Mouse (Mus musculus) adrenal gland, postnatal 36 days (tissue): ENCODE data around the gene Tgfbi. TPM values are rescaled to one million over a fixed set of nuclear protein-coding genes. Genes with fewer than 3 reads are reported as not detected.

Source experiments
- DNase-seq, 2 experiments: peaks; one replicate each; pipeline ENCODE4 v3.0.0; 2021; ENCODE audit warnings: mixed read lengths in 1 of 2
- long read RNA-seq, 2 experiments: library from polyadenylated mRNA; stranded (forward); transcript quantifications; one replicate each; pipeline ENCODE4 v2.0.0; 2021; ENCODE audit warnings: borderline sequencing depth in 2 of 2
- total RNA-seq, 2 experiments: library from RNA; stranded (reverse); gene quantifications; 2 replicates each; pipeline ENCODE4 v1.2.3; 2021

Tgfbi gene
- total RNA-seq: 10 to 100 TPM; 33.1 to 50.2 TPM
- long read RNA-seq, experiment 1, transcript Tgfbi-201 (17 exons, 2,714 nt): major isoform, 21 of 28 reads
- long read RNA-seq, experiment 1, partial matches to known transcripts: 6 of 28 reads
- long read RNA-seq, experiment 1, other reads (novel, unspliced or antisense): 1 of 28 reads
- long read RNA-seq, experiment 2, transcript Tgfbi-201 (17 exons, 2,714 nt): major isoform, 10 of 14 reads
- long read RNA-seq, experiment 2, partial matches to known transcripts: 1 of 14 reads
- long read RNA-seq, experiment 2, other reads (novel, unspliced or antisense): 3 of 14 reads

- DNase-seq: peak; percentile 70 to 81
These were observed at the start of gene Tgfbi for GRCm38 (mm10) chr13:56609103-56609856. TSS of gene Tgfbi (plus strand) at chr13:56609523.

DNA sequence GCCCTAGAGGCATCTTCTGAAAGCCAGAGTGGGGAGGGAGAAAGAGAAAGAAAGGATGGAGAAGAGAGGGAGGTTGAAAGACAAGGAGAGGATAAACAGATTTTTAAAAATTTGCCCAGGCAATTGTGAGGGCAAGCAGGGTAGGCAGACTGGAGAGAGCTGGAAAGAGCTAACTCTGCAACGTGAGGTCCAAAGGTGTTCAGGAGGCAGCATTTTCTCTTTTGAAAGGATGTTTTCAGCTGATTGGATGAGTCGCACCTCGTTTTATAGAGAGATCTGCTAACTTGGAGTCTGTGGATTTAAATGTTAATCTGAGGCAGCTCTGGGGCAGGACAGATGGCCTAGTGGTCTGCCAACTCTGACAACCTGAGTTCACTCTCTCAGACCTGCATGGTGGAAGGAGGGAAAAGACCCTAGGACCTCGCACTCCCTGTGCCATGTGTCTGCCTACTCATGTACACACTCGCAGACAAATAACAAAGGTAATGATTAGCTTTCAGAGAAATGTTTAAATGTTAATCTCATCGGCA, 49.4 kb upstream of the Tgfbi start:
- DNase-seq: no peak

- no peak for DNase-seq
These were observed 48.2 kb upstream of the Tgfbi start for GRCm38 (mm10) chr13:56561129-56561528.

GRCm38 (mm10) chr13:56563075-56563474, 46.2 kb upstream of the Tgfbi start:
- DNase-seq: peak; percentile 61 to 69

DNA sequence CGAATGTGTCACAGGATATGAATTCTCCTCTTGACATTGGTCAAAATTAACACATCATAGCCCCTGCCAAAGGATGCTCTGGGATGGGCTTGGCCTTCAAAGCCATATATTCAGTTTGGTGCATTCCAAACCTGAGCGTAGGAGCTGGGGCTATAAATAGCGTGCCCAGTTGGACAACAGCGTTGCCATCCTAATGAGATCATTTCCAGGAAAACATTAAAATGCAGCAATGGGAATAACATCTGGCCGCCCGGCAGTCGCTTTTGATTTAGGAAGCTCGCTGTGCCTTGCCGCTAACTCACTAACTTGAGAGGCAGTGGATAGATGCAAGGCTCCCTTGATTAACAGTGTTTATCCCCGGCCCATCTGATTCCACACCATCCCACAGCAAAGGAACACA, 43.0 kb upstream of the Tgfbi start:
- no peak for DNase-seq

DNA sequence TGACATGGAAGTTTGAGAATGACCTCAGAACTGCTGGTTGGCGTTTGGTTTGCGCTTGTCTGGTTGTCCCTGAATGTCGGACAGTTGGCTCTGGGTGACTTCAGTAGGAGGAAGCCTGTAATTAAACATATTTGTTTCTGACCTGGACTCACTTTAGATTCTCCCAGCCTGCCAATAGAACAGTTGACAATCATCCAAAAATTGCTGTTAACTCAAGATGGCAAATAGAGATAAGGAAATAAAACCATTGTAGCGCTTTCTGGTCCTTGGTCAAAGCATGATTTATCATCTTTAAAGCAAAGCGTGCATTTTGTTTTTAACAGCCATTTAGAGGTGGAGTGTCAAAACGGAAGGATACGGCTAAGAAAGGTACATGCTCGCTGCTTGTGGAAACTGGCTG, 37.7 kb upstream of the Tgfbi start:
- no peak for DNase-seq

- no peak for DNase-seq
These were observed 34.2 kb upstream of the Tgfbi start for GRCm38 (mm10) chr13:56575074-56575473.

GRCm38 (mm10) chr13:56575701-56576321, 33.5 kb upstream of the Tgfbi start:
- peak; percentile 80 to 85 for DNase-seq

DNA sequence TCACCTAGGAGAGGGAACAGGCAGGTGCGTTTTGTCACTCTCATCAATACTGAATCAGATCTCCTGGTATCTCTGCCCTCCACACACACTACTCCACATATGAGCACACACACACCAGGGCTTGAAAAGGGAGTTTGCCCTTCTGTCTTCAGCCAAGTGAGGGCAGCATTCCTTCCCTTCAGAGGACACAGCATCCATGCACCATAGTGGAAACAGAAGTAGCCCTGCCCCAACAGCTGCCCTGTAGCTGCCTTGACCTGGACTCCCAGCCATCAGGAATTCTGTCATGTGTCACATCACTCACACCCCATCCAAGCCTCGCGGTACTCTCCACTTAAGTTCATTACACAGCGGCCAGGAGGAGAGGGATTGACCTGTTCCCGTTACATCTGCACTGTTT, 31.2 kb upstream of the Tgfbi start:
- peak; percentile 44 to 45 for DNase-seq

DNA sequence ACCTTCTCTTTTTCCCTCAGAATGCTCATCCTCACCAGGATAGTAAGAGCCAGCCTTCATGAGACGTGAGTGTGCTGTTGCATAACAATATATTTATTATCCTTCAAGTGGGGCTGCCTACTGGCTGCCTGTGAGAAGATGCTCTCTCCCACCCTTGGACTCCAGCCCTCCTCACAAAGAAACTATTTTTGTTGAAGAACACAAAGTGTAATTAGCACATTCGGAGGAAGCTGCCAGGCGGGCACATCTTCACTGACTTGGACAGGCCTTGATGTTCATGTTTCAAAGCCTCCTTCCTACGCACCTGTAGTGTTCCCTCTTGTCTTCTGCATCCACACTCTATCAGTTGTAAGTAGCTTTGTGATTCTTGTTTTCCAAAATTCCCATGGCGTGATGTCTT, 28.9 kb upstream of the Tgfbi start:
- no peak for DNase-seq

GRCm38 (mm10) chr13:56581512-56581911, 27.8 kb upstream of the Tgfbi start:
- DNase-seq: no peak

DNA sequence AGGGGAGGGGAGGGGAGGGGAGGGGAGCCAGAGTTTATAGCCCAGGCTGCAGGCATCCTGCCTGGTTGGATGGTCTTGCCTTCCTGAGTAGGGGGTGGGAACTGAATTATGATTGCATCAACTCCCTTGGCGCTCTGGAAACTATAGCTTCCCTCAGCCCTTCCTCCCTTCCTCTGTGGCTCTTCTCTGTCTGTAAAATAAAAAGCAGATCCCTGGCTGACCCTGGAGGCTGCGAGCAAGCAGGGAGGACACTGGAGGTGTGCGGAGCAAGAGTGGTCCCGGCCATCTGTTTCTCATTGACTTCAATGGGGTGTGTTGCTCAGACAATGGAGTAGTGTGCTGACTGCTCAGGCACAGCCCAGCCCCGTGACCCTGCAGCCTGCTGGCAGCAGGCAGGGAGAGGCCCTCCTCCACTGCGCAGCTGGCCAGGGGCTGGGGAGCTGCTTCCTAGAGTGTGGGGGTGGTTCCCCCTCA, 27.3 kb upstream of the Tgfbi start:
- peak in 1 of 2 experiments; percentile 47 for DNase-seq

GRCm38 (mm10) chr13:56582720-56583119, 26.6 kb upstream of the Tgfbi start:
- DNase-seq: no peak

DNA sequence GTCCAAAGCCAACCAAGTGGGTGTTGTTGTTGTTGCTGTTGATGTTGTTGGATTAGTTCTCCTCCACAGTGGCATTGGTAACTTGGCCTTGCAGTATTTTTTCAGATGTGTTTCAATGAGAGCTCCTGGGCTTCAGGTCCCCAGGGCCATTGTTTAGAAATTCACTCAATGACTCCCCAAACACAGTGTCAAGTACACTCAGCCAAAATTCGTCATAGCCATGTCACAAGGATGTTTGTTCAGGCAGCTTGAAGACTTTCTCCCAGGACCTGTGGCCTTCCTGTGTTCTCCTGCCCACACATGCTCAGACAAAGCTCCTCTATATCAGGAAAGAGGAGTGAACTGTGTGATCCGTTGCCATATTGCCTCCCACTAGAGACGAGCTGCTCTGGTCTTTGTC, 23.3 kb upstream of the Tgfbi start:
- no peak for DNase-seq

DNA sequence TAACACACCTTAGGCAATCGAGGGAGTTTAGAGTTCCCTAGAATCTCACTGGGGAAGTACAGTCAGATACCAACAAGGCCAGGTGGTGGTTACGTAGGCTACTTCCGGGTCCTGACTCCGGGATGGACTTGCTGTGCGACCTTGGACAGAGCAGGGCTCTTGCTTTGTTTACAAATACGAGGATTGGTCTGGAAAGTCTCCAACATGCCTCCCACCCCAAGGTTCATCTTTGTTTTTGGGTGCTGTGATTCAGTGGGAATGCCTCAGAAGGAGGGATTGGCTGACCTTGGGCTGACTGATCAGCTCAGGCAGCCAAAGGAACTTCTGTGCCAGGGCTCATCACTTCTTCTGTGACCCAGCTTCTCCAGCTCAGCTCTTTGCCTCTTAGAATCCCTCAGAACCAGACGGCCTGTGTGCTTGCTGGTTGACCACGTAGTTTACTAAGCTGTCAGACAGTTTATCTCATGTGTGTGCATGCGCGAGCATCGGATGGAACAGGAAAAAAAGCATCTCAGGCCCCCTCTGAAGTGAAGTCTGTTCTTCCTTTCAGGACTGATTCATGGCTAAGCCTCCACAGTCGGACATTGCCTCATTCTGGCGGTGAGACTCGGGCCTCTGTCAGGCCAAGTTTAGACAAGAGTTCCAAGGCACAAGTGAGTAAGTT, 20.7 kb upstream of the Tgfbi start:
- DNase-seq: peak; percentile 77 to 78

DNA sequence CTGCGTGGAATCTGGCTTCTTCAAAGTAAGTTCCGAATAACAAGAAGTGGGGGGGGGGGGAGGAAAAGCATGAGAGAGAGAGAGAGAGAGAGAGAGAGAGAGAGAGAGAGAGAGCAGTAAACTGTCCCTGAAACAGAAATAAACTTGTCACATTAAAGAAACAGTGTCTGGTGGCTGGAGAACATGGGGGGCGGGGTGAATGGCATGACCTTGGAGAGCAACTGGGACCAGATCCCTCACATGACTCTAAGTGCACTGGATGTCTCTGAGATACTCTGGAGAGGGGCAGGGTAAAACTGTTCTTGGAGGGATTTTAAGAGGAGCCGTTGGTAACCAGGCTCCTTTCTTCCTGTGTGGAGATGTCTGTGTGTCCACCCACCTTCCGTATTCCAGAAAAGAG, 19.1 kb upstream of the Tgfbi start:
- peak; percentile 57 to 79 for DNase-seq

DNA sequence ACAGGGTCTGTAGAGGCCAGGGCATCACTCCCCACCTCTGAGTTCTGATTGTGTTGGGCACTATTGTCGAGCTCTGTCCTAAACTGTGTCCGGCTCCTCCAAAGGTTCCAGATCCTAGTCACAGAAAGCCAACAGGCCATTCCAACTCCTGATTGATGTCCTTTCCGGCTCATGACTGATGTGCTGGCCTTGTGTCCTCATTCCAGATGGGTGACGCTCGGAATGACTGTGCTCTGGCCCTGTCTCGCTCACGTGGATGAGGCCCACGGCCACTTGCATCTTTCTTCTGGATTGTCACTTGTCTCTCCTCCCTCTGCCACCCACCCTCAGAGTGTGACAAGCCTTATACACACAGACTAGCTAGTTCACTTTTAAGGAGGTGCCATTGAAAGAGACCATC, 18.1 kb upstream of the Tgfbi start:
- DNase-seq: peak; percentile 78 to 85

DNA sequence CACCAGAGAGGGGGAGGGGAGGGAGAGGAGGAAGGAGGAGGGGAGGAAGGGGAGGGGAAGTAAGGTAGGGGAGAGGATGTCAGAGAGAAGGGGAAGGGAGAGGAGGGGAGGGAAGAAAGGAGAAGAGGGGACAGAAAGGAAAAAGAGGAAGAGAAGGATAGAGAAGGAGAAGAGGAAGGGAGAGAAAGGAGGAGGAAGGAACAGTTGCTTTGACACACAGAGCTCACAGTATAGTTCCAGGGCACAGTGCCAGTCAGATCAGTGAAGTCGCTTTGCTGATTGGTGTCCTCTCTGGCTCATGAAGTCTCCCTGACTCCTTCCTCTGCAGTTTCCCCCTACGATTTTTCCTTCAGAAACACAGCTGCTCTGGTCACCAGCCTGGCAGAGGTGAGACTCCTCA, 17.4 kb upstream of the Tgfbi start:
- no peak for DNase-seq

GRCm38 (mm10) chr13:56593196-56593595, 16.1 kb upstream of the Tgfbi start:
- no peak for DNase-seq

- no peak for DNase-seq
These were observed 15.3 kb upstream of the Tgfbi start for GRCm38 (mm10) chr13:56593961-56594391.

DNA sequence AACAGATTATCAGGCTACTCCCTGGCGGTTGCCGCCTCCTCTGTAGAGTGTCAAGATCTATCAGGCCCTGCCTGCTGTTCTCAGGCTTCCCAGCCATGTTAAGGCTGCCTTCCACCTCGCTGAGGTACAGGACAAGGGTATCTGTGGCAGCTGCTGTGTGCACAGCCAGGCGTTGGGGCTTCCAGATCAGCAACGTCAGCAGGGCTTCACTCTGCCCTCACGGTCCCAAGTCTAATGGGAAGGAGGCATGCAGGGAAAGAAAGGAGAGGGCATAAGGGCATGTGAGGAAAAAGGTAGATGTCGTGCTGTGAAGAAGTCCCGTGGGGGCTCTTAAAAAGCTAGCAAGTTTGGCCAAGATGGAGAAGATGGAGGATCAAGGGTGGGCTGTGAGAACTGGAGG, 14.1 kb upstream of the Tgfbi start:
- DNase-seq: no peak

DNA sequence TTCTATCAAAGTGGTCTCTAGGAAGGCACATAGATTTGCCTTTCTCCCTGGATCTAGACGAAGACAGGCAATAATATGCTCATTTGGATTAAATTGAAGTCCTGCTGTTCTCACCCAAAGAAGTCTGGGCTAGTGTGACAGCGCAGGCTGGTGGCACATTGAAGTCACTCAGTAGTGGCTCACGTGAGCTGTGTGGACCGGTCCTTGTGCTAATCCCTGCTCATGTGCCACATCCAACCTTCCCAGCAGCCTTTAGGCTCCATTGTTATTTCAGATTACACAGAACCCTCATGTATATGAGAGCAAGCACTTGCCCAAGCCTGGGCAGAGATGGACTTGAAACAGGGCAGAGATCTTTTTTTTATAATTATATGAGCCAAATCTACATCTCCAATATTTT, 12.0 kb upstream of the Tgfbi start:
- no peak for DNase-seq
